Mouse (Mus musculus) limb, embryonic 10.5 days (tissue): Measurements from ENCODE around the gene Olfr2. TPM values are rescaled to one million over a fixed set of nuclear protein-coding genes. Genes with fewer than 3 reads are reported as not detected.
"Not testable (repeated sequence)": the region's sequence is repeated elsewhere in the genome, so short reads cannot be mapped to it uniquely, and the experiment has no call there.

Experiments used
- DNase-seq: peaks from one replicate; pipeline ENCODE4 v3.0.0-alpha.2; 2017; ENCODE audit warnings: low spot score
- H3K27ac ChIP-seq: fragments of 300-500 bp; sonication (generic); 2 replicates; pipeline ENCODE4 v1.5.1; 2016; ENCODE audit warnings: mild to moderate bottlenecking
- H3K27me3 ChIP-seq: fragments of 300-500 bp; sonication (generic); 2 replicates; pipeline ENCODE4 v1.6.1; 2016; ENCODE audit warnings: low read depth, mild to moderate bottlenecking; ENCODE audit not compliant: poor library complexity, severe bottlenecking
- H3K36me3 ChIP-seq: fragments of 300-500 bp; sonication (generic); 2 replicates; pipeline ENCODE4 v1.6.1; 2016; ENCODE audit warnings: mild to moderate bottlenecking, moderate library complexity
- H3K4me1 ChIP-seq: fragments of 300-500 bp; sonication (generic); 2 replicates; pipeline ENCODE4 v1.6.1; 2016
- H3K4me3 ChIP-seq: fragments of 300-500 bp; sonication (generic); 2 replicates; pipeline ENCODE4 v1.5.1; 2016; ENCODE audit warnings: mild to moderate bottlenecking, moderate library complexity
- H3K9me3 ChIP-seq: fragments of 300-500 bp; sonication (generic); replicated peaks from 2 replicates; pipeline ENCODE4 v1.6.1; 2016; ENCODE audit warnings: mild to moderate bottlenecking
- WGBS: fragments of 180-500 bp; shearing (Covaris S2); methylation state at CpG from one replicate; pipeline ENCODE4 v1.1.7; 2016; 5-methylcytosine and 5-hydroxymethylcytosine counted together
- polyA plus RNA-seq: library from polyadenylated mRNA; unstranded; fragments of >200 nt; fragmentation: Nextera tagmentation; extraction: Ambion mirVana; gene quantifications from 2 replicates; pipeline ENCODE4 v1.2.1, GENCODE M21; 2016

Olfr2 gene
- not detected in 2 replicates for polyA plus RNA-seq

DNA sequence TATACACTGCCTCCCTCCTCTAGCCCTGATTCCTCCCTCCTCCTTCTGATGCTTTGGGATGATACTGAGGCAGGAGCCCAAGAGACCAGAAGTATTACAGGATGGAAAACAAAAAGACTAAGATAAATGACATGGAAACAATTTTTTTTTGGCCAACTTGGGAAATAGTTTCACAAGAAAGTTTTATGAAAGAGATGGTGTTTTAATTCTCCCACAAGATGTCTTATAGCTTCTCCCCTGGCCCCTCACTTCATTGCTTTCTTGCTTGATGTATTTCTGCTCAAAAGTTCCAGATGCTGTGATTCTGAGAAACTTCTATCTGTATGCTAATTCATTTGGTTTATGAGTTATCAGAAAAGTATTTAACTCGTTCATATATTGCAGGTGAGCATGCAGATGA, at the start of gene Olfr2:
Olfr2 (minus strand) TSS at position 101 of the 400 bp plus-strand sequence.
- Histone ChIP-seq H3K9me3 (no peaks in the 10 kb centered on the region), H3K27me3 (no peaks in the 10 kb centered on the region), H3K27ac (no peak within 1 kb of the TSS), H3K4me3 (no peak within 1 kb of the TSS), H3K4me1 (no peaks in the 10 kb centered on the region), H3K36me3 (no peaks in the 10 kb centered on the region)
- DNase-seq, result no peak
- 67% methylated on average over 1 of the region's 1 CpGs for WGBS

DNA sequence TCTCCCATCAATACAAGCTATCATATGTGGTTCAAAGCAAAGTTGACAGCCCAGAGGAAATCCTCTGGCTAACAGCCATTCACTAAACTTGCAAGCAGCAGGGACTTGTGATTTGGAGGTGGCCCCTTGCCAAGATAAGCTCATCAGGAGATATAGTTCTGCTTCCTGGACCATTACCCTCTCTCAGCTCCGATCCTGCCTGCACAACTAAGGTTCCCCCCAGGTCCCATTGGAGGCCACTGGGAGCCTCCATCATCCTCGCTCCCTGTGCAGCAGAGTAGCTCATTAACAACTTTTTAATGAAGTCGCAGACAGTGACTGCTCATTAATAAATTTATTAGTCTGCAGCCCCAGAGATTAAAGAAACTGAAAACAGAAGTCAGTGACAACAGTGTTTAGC, 41.7 kb upstream of the Olfr2 start:
- Histone ChIP-seq H3K9me3 (no peaks in the 10 kb centered on the region), H3K27me3 (no peaks in the 10 kb centered on the region), H3K36me3 (no peaks in the 10 kb centered on the region), H3K4me3 (no peak overlapping the region), H3K4me1 (no peaks in the 10 kb centered on the region), H3K27ac (no peak overlapping the region)
- 47% methylated on average over 3 of the region's 3 CpGs for WGBS
- DNase-seq, result no peak

DNA sequence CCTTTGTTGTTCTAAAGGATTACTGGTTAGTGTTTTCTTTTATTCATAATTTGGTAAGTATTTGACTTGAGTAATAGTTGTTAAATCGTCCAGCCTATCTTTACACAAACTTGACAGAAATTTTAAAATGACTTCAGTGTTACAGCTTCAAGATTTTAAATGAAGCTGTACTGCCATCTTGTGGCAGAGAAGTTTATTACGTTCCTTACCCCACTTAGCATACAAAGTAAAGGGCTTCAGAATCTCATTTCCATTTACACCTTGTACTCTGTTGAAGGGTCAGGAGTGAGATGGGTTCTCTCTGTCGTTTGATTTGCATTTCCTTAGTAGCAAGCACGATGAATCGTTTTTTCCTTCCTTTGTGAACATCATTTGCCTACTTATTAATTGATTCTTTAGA, 40.0 kb upstream of the Olfr2 start:
- 7% methylated on average over 5 of the region's 5 CpGs for WGBS
- no peak overlapping the region for H3K4me3 ChIP-seq
- H3K4me1 ChIP-seq, result no peaks in the 10 kb centered on the region
- no peaks in the 10 kb centered on the region for H3K27me3 ChIP-seq
- H3K36me3 ChIP-seq, result no peaks in the 10 kb centered on the region
- no peak overlapping the region for H3K27ac ChIP-seq
- no peaks in the 10 kb centered on the region for H3K9me3 ChIP-seq
- DNase-seq, result no peak

DNA sequence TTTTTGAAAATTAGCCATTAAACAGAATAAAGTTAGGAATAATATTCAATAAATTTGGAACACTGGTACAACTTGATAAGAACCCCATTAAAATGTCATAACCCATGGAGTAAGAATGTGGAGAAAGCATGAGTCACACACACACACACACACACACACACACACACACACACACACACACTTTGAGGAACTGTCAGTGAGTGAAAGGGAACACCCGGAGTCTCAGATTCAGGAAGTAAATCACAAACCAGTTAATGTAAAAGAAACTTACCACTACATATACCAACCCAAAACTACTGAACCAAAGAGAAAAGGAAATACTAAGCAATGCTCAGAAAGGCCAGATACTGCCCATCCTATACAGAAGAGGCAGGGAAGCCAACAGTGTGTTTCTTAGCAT, 38.5 kb upstream of the Olfr2 start:
- H3K9me3 ChIP-seq, result no peaks in the 10 kb centered on the region
- H3K27ac ChIP-seq, result no peak overlapping the region
- 81% methylated on average over 1 of the region's 1 CpGs for WGBS
- H3K4me1 ChIP-seq, result no peaks in the 10 kb centered on the region
- no peak overlapping the region for H3K4me3 ChIP-seq
- H3K36me3 ChIP-seq, result no peaks in the 10 kb centered on the region
- no peaks in the 10 kb centered on the region for H3K27me3 ChIP-seq
- DNase-seq, result no peak

DNA sequence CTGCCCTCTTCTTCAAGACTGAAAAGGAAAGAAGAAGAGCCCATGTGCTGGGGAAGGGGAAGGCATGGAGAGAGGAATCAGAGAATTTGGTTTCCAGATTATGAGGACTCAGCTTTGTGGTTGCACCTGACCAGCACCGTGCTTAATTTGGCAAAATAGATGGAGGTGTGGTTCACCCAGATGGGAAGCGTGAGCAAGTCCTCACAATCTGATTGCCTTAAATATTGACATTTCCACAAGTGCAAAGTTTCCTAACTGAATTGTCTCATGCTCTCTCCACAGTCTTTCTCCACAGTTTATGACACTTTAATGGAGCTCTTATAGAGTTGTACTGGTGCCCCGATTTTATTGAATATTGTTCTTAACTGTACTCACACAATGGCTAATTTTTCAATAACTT, 37.3 kb upstream of the Olfr2 start:
- Histone ChIP-seq H3K36me3 (no peaks in the 10 kb centered on the region), H3K4me1 (no peaks in the 10 kb centered on the region), H3K9me3 (no peaks in the 10 kb centered on the region), H3K4me3 (no peak overlapping the region), H3K27ac (no peak overlapping the region), H3K27me3 (no peaks in the 10 kb centered on the region)
- DNase-seq, result no peak
- WGBS, result 92% methylated on average over 3 of the region's 3 CpGs

DNA sequence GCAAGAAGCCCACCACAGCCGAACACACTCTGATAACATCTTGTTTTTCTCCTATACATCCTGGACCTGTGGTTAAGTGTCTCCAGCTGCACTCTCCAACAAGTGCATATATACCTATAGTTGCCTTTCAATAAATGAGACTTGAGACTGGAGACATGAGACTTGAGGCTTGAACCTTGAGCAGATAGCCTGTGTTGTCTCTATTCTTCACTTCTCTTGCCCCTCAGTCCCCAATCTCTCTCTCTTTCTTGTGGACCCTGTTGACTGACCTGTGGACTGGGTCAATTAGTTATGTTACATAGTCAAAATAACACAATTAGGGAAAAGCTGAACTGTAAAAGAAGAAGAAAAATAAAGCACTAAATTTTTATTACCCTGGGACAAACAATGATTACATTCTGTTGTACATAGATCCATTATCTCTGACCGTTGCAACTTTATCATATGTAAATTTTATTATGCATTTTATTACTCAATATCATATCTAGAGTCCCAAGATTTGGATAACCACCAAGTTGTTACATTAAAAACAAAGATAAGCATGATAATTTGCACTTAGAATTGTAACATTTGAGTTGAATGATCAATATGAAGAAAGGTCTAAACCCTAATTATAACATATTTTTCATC, 34.2 kb upstream of the Olfr2 start:
- WGBS, result 81% methylated on average over 2 of the region's 2 CpGs

DNA sequence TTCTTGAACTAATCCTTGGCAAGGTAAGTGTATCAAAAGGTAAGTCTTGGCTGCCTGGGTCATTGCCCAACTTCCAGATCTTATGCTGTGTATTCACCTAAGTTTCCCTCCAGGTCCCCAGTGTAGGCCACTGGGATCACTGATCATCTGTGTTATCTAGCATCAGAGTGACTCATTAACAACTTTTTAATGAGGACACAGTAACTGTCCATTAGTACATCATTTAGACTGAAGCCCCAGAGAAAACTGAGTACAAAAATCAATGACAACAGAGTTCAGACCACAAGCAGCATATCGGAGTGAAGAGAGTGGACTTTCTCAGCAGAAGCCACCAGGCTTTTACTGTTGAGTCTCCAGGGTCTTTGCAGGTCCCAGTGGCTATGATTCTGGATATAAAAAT, 25.0 kb upstream of the Olfr2 start, which contains the start of gene Olfr713:
Olfr713 (plus strand) TSS at position 301 of the 400 bp plus-strand sequence.
- WGBS, result 97% methylated on average over 1 of the region's 1 CpGs
- no peak within 1 kb of the TSS for H3K4me3 ChIP-seq
- H3K36me3 ChIP-seq, result no peaks in the 10 kb centered on the region
- H3K27me3 ChIP-seq, result no peaks in the 10 kb centered on the region
- no peaks in the 10 kb centered on the region for H3K4me1 ChIP-seq
- no peak within 1 kb of the TSS for H3K27ac ChIP-seq
- no peak for DNase-seq
- H3K9me3 ChIP-seq, result no peaks in the 10 kb centered on the region

More for the DNA sequence above, 34.2 kb upstream of the Olfr2 start:
- no peaks in the 10 kb centered on the region for H3K4me1 ChIP-seq
- H3K27ac ChIP-seq, result no peak overlapping the region
- H3K4me3 ChIP-seq, result no peak overlapping the region
- H3K36me3 ChIP-seq, result no peaks in the 10 kb centered on the region
- H3K9me3 ChIP-seq, result no peaks in the 10 kb centered on the region
- H3K27me3 ChIP-seq, result no peaks in the 10 kb centered on the region
- DNase-seq, result no peak

DNA sequence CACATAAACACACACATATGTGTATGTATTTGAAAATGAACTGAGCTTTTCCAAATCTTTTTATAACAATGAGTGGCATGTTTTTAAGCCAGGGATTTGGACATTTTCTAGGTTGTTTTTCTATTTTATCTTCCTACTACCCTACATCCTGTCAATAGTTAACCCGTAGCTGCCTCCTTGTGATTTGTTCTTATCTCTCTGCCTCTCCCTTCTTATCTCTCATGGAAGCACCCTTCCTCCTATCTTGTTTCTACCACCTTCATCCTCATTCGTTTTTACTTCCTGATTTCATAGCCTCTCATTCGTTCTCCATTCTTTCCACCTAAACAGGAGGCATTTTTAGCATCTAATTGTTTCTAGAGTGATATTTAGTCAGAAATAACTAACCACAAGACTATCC, 1.7 kb downstream of the Olfr2 start:
- Histone ChIP-seq H3K27ac (no peak overlapping the region), H3K9me3 (no peaks in the 10 kb centered on the region), H3K36me3 (no peaks in the 10 kb centered on the region), H3K27me3 (no peaks in the 10 kb centered on the region), H3K4me3 (no peak overlapping the region), H3K4me1 (no peaks in the 10 kb centered on the region)
- DNase-seq, result no peak
- WGBS, result 73% methylated on average over 3 of the region's 3 CpGs

DNA sequence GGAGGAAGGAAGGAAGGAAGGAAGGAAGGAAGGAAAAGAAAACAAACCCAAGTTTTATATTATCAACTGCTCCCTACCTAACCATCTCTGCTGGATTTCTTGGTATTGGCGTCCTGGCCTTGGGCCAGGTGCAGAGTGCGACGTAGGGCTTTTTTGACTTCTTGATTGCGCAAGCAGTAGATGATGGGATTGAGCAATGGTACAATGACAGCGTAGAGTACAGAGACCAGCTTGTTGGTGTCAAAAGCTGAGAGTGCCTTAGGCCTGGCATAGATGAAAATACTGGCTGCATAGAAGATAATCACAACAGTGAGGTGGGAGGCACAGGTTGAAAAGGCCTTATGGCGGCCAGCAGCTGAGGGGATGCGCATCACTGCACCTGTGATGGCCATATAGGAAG, 5.1 kb downstream of the Olfr2 start:
- no peak overlapping the region for H3K4me3 ChIP-seq
- H3K36me3 ChIP-seq, result no peaks in the 10 kb centered on the region
- H3K27ac ChIP-seq, result no peak overlapping the region
- WGBS, result 95% methylated on average over 7 of the region's 7 CpGs
- no peaks in the 10 kb centered on the region for H3K27me3 ChIP-seq
- no peaks in the 10 kb centered on the region for H3K4me1 ChIP-seq
- DNase-seq, result no peak
- H3K9me3 ChIP-seq, result no peaks in the 10 kb centered on the region

DNA sequence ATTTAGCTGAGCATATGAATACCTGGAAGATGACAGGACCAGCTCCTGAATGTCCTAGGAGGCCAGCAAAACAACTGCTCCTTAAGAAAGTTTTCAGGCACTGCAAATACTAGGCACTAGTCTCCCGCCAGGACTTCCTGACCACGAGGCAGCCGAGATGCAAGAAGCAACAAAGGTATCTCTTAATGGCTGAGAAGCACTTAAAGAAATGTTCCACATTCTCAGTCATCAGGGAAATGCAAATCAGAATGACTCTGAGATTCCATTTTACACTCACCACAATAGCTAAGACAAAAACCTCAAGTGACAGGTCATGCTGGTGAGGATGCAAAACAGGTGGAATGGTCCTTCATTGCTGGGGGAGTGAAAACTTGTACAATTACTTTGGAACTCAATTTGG, 20.6 kb downstream of the Olfr2 start:
- Histone ChIP-seq H3K27me3 (no peaks in the 10 kb centered on the region), H3K36me3 (no peaks in the 10 kb centered on the region), H3K9me3 (no peaks in the 10 kb centered on the region), H3K4me3 (no peak overlapping the region), H3K4me1 (no peaks in the 10 kb centered on the region), H3K27ac (no peak overlapping the region)
- 92% methylated on average over 3 of the region's 3 CpGs for WGBS
- DNase-seq, result no peak

DNA sequence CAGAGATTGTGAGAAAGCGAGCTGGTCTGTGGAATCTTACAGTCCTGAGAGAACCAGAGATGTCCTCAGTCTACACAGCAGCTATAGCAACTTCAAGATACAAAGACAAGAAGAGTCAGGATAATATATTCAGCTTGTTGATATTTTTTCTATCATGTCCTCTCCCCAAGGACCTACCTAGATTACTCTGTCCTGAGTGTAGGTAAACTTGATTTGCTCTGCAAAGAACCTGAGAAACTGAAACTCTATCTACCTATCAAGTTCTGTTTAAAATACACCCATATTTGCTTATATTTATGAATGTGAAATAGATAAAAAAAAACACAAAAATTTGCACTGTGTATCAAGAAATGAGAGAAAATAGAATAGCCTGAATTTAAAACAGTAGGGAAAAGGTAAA, 30.5 kb downstream of the Olfr2 start, which contains the start of gene Olfr711:
Olfr711 (minus strand) TSS at position 101 of the 400 bp plus-strand sequence.
- no peak within 1 kb of the TSS for H3K27ac ChIP-seq
- H3K4me1 ChIP-seq, result no peaks in the 10 kb centered on the region
- DNase-seq, result no peak
- 75% methylated on average over 1 of the region's 1 CpGs for WGBS
- H3K27me3 ChIP-seq, result no peaks in the 10 kb centered on the region
- H3K9me3 ChIP-seq, result no peaks in the 10 kb centered on the region
- H3K36me3 ChIP-seq, result no peaks in the 10 kb centered on the region
- H3K4me3 ChIP-seq, result no peak within 1 kb of the TSS

DNA sequence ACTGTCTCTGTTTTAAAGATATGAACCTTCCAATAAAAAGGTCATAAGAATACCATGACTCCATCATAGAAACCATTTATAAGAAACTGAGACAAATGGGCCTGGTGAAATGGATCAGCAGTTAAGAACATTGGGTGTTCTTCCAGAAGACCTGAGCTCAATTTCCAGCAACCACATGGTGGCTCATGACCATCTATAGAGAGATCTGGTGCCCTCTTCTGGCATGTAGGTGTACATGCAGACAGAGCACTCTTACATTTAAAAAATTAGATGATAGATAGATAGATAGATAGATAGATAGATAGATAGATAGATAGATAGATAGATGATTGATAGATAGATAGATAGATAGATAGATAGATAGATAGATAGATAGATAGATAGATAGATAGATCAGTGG, 38.4 kb downstream of the Olfr2 start:
- H3K36me3 ChIP-seq, DNase-seq, H3K4me1 ChIP-seq, H3K27me3 ChIP-seq, H3K27ac ChIP-seq, H3K4me3 ChIP-seq, H3K9me3 ChIP-seq: not testable (repeated sequence)

DNA sequence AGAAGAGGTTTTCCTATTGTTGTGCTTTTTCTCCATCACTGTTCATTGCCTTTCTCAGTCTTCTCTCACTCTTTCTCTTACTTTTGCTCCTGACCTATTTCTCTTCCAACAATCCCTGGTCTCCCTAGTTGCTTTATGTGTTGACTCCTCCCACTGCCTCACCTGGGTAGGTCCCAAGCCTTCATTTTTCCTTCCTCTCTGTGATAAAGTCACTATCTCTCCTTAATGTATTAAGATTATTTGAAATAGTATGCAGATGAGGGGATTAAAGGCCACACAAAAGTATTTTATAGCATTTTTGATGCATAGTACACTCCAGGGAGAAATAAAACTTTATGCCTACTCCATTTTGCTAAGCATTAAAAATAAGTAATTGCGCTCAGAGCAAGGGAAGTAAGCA, 42.0 kb downstream of the Olfr2 start, which contains the start of gene Olfr6:
Olfr6 (minus strand) TSS at position 101 of the 400 bp plus-strand sequence.
- 85% methylated on average over 1 of the region's 1 CpGs for whole genome bisulfite sequencing
- no peak within 1 kb of the TSS for H3K4me3 ChIP-seq

DNA sequence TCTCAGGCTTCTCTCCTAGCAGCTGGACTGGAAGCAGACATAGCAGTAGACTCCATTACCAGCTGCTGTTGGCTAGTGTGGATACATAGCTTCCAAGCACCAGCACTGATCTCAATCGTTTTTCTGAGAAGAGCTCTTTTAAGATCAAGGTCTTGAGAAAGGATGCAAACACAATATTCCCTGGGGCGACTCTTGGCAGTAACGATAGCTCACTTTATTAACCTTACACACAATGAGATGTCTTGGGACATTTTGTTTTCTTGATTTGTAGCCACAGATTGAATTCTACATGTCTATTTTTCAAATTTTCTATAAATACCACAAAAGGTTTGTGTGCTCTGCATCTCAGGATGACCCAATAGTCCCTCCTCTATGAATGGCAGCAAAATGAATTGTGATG, 57.7 kb downstream of the Olfr2 start, which contains the start of gene Olfr710:
Olfr710 (minus strand) TSS at position 101 of the 400 bp plus-strand sequence.
- no peaks in the 10 kb centered on the region for H3K27me3 ChIP-seq
- H3K36me3 ChIP-seq, result no peaks in the 10 kb centered on the region
- no peak within 1 kb of the TSS for H3K4me3 ChIP-seq
- H3K4me1 ChIP-seq, result no peaks in the 10 kb centered on the region
- no peaks in the 10 kb centered on the region for H3K9me3 ChIP-seq
- WGBS, result 81% methylated on average over 3 of the region's 3 CpGs
- H3K27ac ChIP-seq, result no peak within 1 kb of the TSS
- DNase-seq, result no peak

More for the DNA sequence above, 42.0 kb downstream of the Olfr2 start, which contains the start of gene Olfr6:
- Histone ChIP-seq H3K27ac (no peak within 1 kb of the TSS), H3K36me3 (no peaks in the 10 kb centered on the region), H3K27me3 (no peaks in the 10 kb centered on the region), H3K9me3 (no peaks in the 10 kb centered on the region), H3K4me1 (no peaks in the 10 kb centered on the region)
- no peak for DNase-seq
